Mouse (Mus musculus): ENCODE measurements around the gene Muc3.
A peak's percentile ranks its signal among the peaks of the same experiment; 100 is the strongest.

Muc3 gene

DNA sequence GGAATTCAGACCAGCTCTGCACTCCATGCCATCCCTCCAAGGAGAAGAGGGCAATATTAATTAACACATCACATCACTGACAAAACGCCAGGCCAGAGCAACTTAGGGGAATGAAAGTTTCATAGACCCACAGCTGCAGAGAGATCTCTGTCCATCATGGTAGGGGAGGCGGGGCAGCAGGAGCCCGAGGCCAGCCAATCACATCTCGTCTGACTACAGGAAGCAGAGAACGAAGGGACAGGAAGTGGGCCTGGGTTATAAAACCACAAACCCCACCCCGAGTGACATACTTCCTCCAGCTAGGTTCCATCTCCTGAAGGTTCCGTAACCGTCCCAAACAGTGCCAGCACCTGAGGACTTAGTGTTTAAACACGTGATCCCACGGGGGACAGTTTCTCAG lies 54.0 kb downstream of the Muc3 start:
- no peak for DNase-seq (ENCODE audit: low read depth, low spot score)

DNA sequence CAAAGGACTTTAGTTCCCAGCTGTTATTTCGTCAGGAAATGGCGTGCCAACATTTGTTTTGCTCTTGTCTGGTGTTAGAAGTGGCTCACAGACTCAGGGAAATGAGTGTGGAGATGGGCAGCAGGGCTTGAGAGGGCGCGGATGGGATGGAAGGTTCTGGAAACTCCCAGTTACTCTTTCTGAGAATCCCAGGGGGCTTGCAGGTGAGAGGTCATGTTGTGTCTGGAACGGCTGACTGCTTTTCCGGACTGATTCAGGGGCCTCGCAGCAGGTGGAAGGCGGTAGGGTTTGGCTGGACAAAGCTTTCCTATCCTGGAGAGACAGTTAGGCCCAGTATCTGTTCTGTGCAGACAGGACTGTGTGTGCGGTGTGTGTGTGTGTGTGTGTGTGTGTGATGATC lies 55.4 kb downstream of the Muc3 start:
- DNase-seq (ENCODE audit: low read depth, low spot score), result no peak

DNA sequence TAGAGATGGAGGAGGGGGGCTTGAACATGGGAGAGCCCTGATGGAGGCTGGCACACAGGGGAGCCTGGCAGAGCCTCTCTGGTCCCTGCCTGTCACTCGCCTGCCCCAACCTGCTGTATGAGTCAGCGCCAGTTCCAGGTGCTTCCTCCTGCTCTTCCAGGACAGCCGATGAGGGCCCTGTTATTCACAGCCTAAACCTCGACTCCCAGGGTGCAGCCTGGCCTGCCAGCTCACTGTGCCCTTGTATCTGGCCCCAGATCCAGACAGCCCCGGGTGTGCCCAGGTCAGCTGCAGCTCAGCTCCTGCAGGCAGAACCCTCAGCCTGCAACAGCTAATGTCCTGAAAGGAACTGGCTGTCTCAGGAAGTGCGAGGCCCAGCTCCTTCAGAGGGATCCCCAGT lies 57.6 kb downstream of the Muc3 start:
- no peak for DNase-seq (ENCODE audit: low read depth, low spot score)

DNA sequence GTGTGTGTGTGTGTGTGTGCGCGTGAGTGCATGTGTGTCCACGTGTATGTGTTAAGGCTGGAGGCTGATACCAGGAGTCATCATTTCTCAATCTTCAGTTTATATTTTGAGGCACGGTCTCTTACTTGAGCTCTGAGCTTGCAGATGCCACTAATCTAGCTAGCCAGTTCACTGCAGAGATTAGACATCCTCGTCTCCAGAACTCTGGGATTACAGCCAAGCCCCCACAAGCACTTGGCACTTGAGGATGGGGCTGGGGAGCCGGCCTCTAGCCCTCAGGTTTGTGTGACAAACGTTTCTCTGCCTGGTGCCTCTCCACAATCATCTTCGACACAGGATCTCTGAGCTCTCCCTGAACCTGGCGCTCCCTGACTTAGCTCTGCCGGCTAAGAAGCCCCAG lies 58.3 kb downstream of the Muc3 start:
- DNase-seq (ENCODE audit: low read depth, low spot score), result no peak

DNA sequence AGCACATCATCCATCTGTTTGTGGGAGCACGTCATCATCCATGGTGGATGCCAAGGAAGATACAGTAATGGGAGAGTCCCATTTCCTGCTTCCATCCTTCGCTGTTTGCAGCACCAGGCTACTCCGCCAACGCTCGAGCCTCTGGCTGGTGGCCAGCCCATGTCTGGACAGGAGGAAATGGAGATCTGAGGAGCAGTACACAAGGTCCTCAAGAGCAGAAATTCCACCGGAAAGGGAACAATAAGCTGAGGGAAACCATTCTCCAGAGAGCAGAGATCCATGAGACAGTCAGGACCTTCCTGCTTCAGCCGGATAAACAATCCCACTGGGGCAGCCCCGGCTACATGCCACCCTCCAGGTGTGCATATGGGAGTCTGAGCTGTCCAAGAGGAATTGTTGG lies 61.7 kb downstream of the Muc3 start:
- no peak for DNase-seq (ENCODE audit: low read depth, low spot score)

DNA sequence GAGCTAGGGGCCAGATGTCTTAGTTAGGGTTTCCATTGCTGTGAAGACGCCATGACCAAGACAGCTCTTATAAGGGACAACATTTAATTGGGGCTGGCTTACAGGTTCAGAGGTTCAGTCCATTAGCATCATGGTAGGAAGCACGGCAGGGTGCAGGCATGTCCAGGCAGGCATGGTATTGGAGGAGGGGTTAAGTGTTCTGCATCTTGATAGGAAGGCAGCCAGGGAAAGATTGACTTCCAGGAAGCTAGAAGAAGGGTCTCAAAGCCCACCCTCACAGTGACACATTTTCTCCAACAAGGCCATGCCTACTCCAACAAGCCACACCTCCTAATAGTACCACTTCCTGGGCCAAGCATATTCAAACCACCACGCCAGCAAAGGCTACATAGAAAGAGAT lies 63.4 kb downstream of the Muc3 start:
- DNase-seq (ENCODE audit: low read depth, low spot score), result peak; percentile 61

DNA sequence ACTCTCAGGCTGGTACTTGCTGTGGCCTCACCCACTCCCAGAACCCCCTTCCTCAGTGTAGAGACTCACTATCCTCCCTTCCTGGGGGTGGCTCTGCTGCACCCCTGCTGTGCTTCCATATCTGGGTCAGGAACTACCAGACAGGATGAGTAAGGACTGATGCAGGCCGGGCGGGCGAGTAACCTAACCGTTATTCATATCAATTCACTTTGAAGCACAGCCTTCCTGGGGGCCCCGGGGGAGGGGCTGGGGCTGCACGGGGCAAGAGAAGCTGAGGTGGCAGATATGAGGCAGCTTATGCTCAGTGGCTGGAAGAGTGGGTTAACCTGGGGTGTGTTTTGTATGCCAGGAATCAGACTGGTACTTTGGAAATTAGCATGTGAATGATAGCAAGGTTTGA lies 64.1 kb downstream of the Muc3 start:
- DNase-seq (ENCODE audit: low read depth, low spot score), result no peak

Data from R1 (cell line).